Mouse (Mus musculus): Measurements from ENCODE around the gene Ror2. TPM values are rescaled to one million over a fixed set of nuclear protein-coding genes. Genes with fewer than 3 reads are reported as not detected.
A peak's percentile ranks its signal among the peaks of the same experiment; 100 is the strongest.

The Ror2 gene
- total RNA-seq, 1 experiment = 15.1 TPM

GRCm38 (mm10) chr13:53219391-53219790, 66.5 kb downstream of the Ror2 start:
- no peak overlapping the region for H3K27ac ChIP-seq (ENCODE audit: insufficient read depth, low read depth, low read length, poor library complexity, severe bottlenecking)
- H3K9me3 ChIP-seq (ENCODE audit: control insufficient read depth, insufficient read depth, low read depth, low read length) = no peaks in the 10 kb centered on the region
- H3K9ac ChIP-seq (ENCODE audit: insufficient read depth, low read depth, low read length, poor library complexity, severe bottlenecking) = no peak overlapping the region
- peaks cover 0 to 7% of the 10 kb centered on the region in 2 experiments; a peak in 2 of 4 replicates for H3K4me1 ChIP-seq (ENCODE audit: control insufficient read depth in 2 of 2, insufficient read depth in 2 of 2, low read length in 2 of 2, poor library complexity in 1 of 2)
- no peaks in the 10 kb centered on the region for H3K36me3 ChIP-seq (ENCODE audit: control insufficient read depth, insufficient read depth, low read length, poor library complexity, severe bottlenecking)
- TF ChIP-seq ZC3H11A (IDR thresholded peaks at IDR 0.05; ENCODE audit: borderline replicate concordance, low read depth, low read length) = no peak
- TF ChIP-seq ZNF384 (IDR thresholded peaks at IDR 0.05; ENCODE audit: low read depth, low read length) = no peak
- no peak for TF ChIP-seq MAFK (IDR thresholded peaks at IDR 0.05; ENCODE audit: insufficient read depth, low read depth, low read length)
- TF ChIP-seq HCFC1 (IDR thresholded peaks at IDR 0.05; ENCODE audit: borderline replicate concordance, insufficient read depth, low read length) = no peak
- TF ChIP-seq CHD2 (IDR thresholded peaks at IDR 0.05; ENCODE audit: low read depth, low read length) = no peak
- DNase-seq (ENCODE audit: low read depth, low spot score) = no peak
- in situ Hi-C loops (cut with MboI; ENCODE audit: low sequenced_read_pairs in 2 of 2, unreplicated experiment in 2 of 2) = no loop called here
- H3K4me3 ChIP-seq (ENCODE audit: insufficient read depth in 1 of 2, low read depth in 1 of 2, low read length in 2 of 2, poor library complexity in 1 of 2, severe bottlenecking in 1 of 2) = no peak overlapping the region

- DNase-seq (ENCODE audit: low read depth, low spot score) = no peak
- H3K36me3 ChIP-seq (ENCODE audit: control insufficient read depth, insufficient read depth, low read length, poor library complexity, severe bottlenecking) = no peaks in the 10 kb centered on the region
- no peak overlapping the region for H3K27ac ChIP-seq (ENCODE audit: insufficient read depth, low read depth, low read length, poor library complexity, severe bottlenecking)
- in situ Hi-C loops (cut with MboI; ENCODE audit: low sequenced_read_pairs in 2 of 2, unreplicated experiment in 2 of 2) = no loop called here
- no peak overlapping the region for H3K4me3 ChIP-seq (ENCODE audit: insufficient read depth in 1 of 2, low read depth in 1 of 2, low read length in 2 of 2, poor library complexity in 1 of 2, severe bottlenecking in 1 of 2)
- no peak overlapping the region for H3K9ac ChIP-seq (ENCODE audit: insufficient read depth, low read depth, low read length, poor library complexity, severe bottlenecking)
- TF ChIP-seq HCFC1 (IDR thresholded peaks at IDR 0.05; ENCODE audit: borderline replicate concordance, insufficient read depth, low read length) (no peak), ZNF384 (IDR thresholded peaks at IDR 0.05; ENCODE audit: low read depth, low read length) (no peak), MAFK (IDR thresholded peaks at IDR 0.05; ENCODE audit: insufficient read depth, low read depth, low read length) (no peak), ZC3H11A (IDR thresholded peaks at IDR 0.05; ENCODE audit: borderline replicate concordance, low read depth, low read length) (no peak), CHD2 (IDR thresholded peaks at IDR 0.05; ENCODE audit: low read depth, low read length) (no peak)
- H3K4me1 ChIP-seq (ENCODE audit: control insufficient read depth in 2 of 2, insufficient read depth in 2 of 2, low read length in 2 of 2, poor library complexity in 1 of 2) = peaks cover 0 to 11% of the 10 kb centered on the region in 2 experiments; a peak in 3 of 4 replicates
- no peaks in the 10 kb centered on the region for H3K9me3 ChIP-seq (ENCODE audit: control insufficient read depth, insufficient read depth, low read depth, low read length)
These were observed 68.4 kb downstream of the Ror2 start for GRCm38 (mm10) chr13:53217396-53217975.

- no peak overlapping the region; the same call in 1 of the 2 replicates for H3K27ac ChIP-seq (ENCODE audit: insufficient read depth, low read depth, low read length, poor library complexity, severe bottlenecking)
- 0 out of 2 replicates have a peak overlapping the region, but pooled peaks have one; percentile 42 for H3K9ac ChIP-seq (ENCODE audit: insufficient read depth, low read depth, low read length, poor library complexity, severe bottlenecking)
- no peak for DNase-seq (ENCODE audit: low read depth, low spot score)
- peaks cover 3 to 21% of the 10 kb centered on the region in 2 experiments; a peak in 3 of 4 replicates for H3K4me1 ChIP-seq (ENCODE audit: control insufficient read depth in 2 of 2, insufficient read depth in 2 of 2, low read length in 2 of 2, poor library complexity in 1 of 2)
- H3K4me3 ChIP-seq (ENCODE audit: insufficient read depth in 1 of 2, low read depth in 1 of 2, low read length in 2 of 2, poor library complexity in 1 of 2, severe bottlenecking in 1 of 2) = peak overlapping the region; percentile 19 to 53; a peak in 2 of 4 replicates
- H3K9me3 ChIP-seq (ENCODE audit: control insufficient read depth, insufficient read depth, low read depth, low read length) = no peaks in the 10 kb centered on the region
- no peaks in the 10 kb centered on the region for H3K36me3 ChIP-seq (ENCODE audit: control insufficient read depth, insufficient read depth, low read length, poor library complexity, severe bottlenecking)
- TF ChIP-seq CHD2 (IDR thresholded peaks at IDR 0.05; ENCODE audit: low read depth, low read length) = no peak
- no peak for TF ChIP-seq MAFK (IDR thresholded peaks at IDR 0.05; ENCODE audit: insufficient read depth, low read depth, low read length)
- no peak for TF ChIP-seq ZNF384 (IDR thresholded peaks at IDR 0.05; ENCODE audit: low read depth, low read length)
- no peak for TF ChIP-seq ZC3H11A (IDR thresholded peaks at IDR 0.05; ENCODE audit: borderline replicate concordance, low read depth, low read length)
- TF ChIP-seq HCFC1 (IDR thresholded peaks at IDR 0.05; ENCODE audit: borderline replicate concordance, insufficient read depth, low read length) = no peak
- in situ Hi-C loops (cut with MboI; ENCODE audit: low sequenced_read_pairs in 2 of 2, unreplicated experiment in 2 of 2) = no loop called here
These were observed 73.8 kb downstream of the Ror2 start for GRCm38 (mm10) chr13:53211971-53212733.

GRCm38 (mm10) chr13:53208556-53208955, 77.4 kb downstream of the Ror2 start:
- H3K27ac ChIP-seq (ENCODE audit: insufficient read depth, low read depth, low read length, poor library complexity, severe bottlenecking) = no peak overlapping the region
- H3K9me3 ChIP-seq (ENCODE audit: control insufficient read depth, insufficient read depth, low read depth, low read length) = no peaks in the 10 kb centered on the region
- no peaks in the 10 kb centered on the region for H3K36me3 ChIP-seq (ENCODE audit: control insufficient read depth, insufficient read depth, low read length, poor library complexity, severe bottlenecking)
- no peak for TF ChIP-seq ZNF384 (IDR thresholded peaks at IDR 0.05; ENCODE audit: low read depth, low read length)
- no peak for TF ChIP-seq ZC3H11A (IDR thresholded peaks at IDR 0.05; ENCODE audit: borderline replicate concordance, low read depth, low read length)
- TF ChIP-seq CHD2 (IDR thresholded peaks at IDR 0.05; ENCODE audit: low read depth, low read length) = no peak
- TF ChIP-seq MAFK (IDR thresholded peaks at IDR 0.05; ENCODE audit: insufficient read depth, low read depth, low read length) = no peak
- no peak for TF ChIP-seq HCFC1 (IDR thresholded peaks at IDR 0.05; ENCODE audit: borderline replicate concordance, insufficient read depth, low read length)
- in situ Hi-C loops (cut with MboI; ENCODE audit: low sequenced_read_pairs in 2 of 2, unreplicated experiment in 2 of 2) = no loop called here
- no peak overlapping the region for H3K4me3 ChIP-seq (ENCODE audit: insufficient read depth in 1 of 2, low read depth in 1 of 2, low read length in 2 of 2, poor library complexity in 1 of 2, severe bottlenecking in 1 of 2)
- H3K4me1 ChIP-seq (ENCODE audit: control insufficient read depth in 2 of 2, insufficient read depth in 2 of 2, low read length in 2 of 2, poor library complexity in 1 of 2) = peaks cover 5 to 33% of the 10 kb centered on the region in 2 experiments
- no peak for DNase-seq (ENCODE audit: low read depth, low spot score)
- H3K9ac ChIP-seq (ENCODE audit: insufficient read depth, low read depth, low read length, poor library complexity, severe bottlenecking) = no peak overlapping the region

All from ES-E14 (cell line).